Mouse (Mus musculus): ENCODE data around the gene Slc35e3. TPM values are rescaled to one million over a fixed set of nuclear protein-coding genes. Genes with fewer than 3 reads are reported as not detected.

Gene Slc35e3
- polyA plus RNA-seq, 1 experiment from 2014 or later, result 26.9 TPM

DNA sequence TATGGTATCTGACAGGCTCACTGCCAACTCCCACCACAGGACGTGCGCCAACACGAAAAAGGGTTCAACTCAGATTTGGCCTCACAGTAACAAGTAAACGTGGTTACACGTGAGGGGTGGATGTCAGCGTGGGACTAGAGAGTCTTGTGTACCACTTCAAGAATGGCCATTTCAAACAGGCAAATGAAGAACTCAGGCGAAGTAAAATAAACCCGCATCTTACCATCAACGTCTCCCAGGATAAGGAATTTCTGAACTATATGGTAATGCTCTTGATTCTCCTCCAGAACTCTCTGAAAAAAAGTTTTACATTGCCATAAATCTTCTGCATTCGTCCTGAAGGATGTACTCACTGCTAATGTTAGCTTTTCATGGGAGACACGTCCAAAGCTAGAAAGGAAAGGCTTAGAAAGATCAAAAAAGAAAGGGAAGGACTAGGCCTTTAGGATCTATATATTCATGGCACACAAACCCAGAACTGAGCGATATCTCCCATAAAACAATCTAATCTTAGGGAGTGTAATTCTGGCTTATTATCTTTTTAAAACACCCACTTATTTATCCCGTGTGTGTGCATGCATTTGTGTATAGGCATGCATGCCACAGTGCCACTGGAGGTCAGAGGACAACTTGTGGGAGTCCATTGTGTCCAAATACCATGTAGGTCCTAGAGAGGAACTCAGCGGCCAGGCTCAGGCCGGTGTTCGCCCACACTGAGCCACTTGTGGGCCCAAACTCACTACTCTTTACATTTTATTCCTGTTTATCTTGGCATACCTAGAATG, 20.1 kb upstream of the Slc35e3 start:
- Histone ChIP-seq H3K36me3 (peaks cover 65% of the 10 kb centered on the region), H3K4me3 (replicated peaks) (no peak overlapping the region), H3K4me1 (no peaks in the 10 kb centered on the region), H3K27ac (replicated peaks) (no peak overlapping the region), H3K9ac (replicated peaks) (no peak overlapping the region), H3K9me3 (replicated peaks) (no peaks in the 10 kb centered on the region), H3K4me2 (no peak overlapping the region), H3K27me3 (replicated peaks) (no peaks in the 10 kb centered on the region)
- 92% methylated on average over 16 of the region's 16 CpGs for whole genome bisulfite sequencing
- ATAC-seq (ENCODE audit: low FRiP score), result no peak

- Histone ChIP-seq H3K9me3 (replicated peaks) (no peaks in the 10 kb centered on the region), H3K9ac (replicated peaks) (no peak overlapping the region), H3K27ac (replicated peaks) (no peak overlapping the region), H3K4me3 (replicated peaks) (no peak overlapping the region), H3K4me1 (no peaks in the 10 kb centered on the region), H3K4me2 (no peak overlapping the region), H3K27me3 (replicated peaks) (no peaks in the 10 kb centered on the region), H3K36me3 (peaks cover 67% of the 10 kb centered on the region)
- ATAC-seq (ENCODE audit: low FRiP score), result no peak
- WGBS, result 95% methylated on average over 11 of the region's 11 CpGs
These were observed 19.1 kb upstream of the Slc35e3 start for GRCm38 (mm10) chr10:117765116-117765894.

- Histone ChIP-seq H3K27ac (replicated peaks) (no peak overlapping the region), H3K4me3 (replicated peaks) (no peak overlapping the region), H3K36me3 (peaks cover 69% of the 10 kb centered on the region), H3K4me1 (no peaks in the 10 kb centered on the region), H3K4me2 (no peak overlapping the region), H3K27me3 (replicated peaks) (no peaks in the 10 kb centered on the region), H3K9me3 (replicated peaks) (no peaks in the 10 kb centered on the region), H3K9ac (replicated peaks) (no peak overlapping the region)
- no peak for ATAC-seq (ENCODE audit: low FRiP score)
- WGBS, result 90% methylated on average over 6 of the region's 6 CpGs
These were observed 18.4 kb upstream of the Slc35e3 start for GRCm38 (mm10) chr10:117764598-117764997.

DNA sequence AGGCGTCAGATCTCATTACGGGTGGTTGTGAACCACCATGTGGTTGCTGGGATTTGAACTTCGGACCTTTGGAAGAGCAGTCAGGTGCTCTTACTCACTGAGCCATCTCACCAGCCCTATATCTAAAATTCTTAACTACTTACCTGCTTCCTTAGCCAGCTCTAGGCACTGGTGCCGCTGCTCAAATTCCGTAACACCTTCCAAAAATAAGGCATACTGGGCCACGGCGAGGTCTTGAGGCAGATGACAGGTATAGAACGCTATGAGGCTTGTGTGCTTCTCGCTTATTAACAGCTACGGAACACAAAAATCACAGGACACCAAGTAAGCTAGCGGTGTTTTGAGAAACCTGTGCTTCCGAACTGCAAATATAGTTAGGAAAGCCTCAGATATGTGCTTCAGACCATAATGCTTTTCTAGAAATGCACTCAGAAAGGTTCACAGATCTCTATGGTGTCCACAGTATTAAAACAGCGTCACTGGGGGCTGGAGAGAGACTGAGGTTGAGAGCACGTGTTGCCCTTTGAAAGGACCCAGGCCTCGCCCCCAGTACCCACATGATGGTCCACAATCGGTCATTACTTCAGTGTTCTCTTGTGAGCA, 17.5 kb upstream of the Slc35e3 start:
- no peak for ATAC-seq (ENCODE audit: low FRiP score)
- no peak overlapping the region for H3K4me3 ChIP-seq (replicated peaks)
- H3K4me2 ChIP-seq, result no peak overlapping the region
- no peaks in the 10 kb centered on the region for H3K9me3 ChIP-seq (replicated peaks)
- H3K27ac ChIP-seq (replicated peaks), result no peak overlapping the region
- peaks cover 76% of the 10 kb centered on the region for H3K36me3 ChIP-seq
- WGBS, result 97% methylated on average over 16 of the region's 16 CpGs
- H3K27me3 ChIP-seq (replicated peaks), result no peaks in the 10 kb centered on the region
- no peaks in the 10 kb centered on the region for H3K4me1 ChIP-seq
- H3K9ac ChIP-seq (replicated peaks), result no peak overlapping the region

DNA sequence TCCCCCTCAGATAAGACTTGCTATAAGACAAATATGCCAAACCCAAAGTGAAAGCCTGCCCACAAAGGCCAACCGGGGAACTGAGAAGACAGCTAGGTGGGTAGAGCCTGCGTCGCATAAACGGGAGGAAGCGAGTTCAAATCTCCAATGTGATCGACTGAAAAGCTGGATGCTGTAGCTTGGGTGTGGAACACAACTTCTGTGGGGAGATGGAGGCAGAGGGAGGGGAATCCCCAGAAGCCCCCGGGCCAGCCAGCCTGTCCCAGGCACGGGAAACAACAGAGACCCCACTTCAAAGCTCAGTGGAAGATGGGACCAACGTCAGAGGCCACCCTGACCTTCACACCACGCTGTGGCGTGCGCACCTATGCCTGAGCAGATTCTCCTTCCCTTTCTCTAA, 16.8 kb upstream of the Slc35e3 start:
- no peak for ATAC-seq (ENCODE audit: low FRiP score)
- H3K36me3 ChIP-seq, result peaks cover 77% of the 10 kb centered on the region
- no peak overlapping the region for H3K4me2 ChIP-seq
- H3K4me3 ChIP-seq (replicated peaks), result no peak overlapping the region
- WGBS, result 95% methylated on average over 12 of the region's 12 CpGs
- no peaks in the 10 kb centered on the region for H3K27me3 ChIP-seq (replicated peaks)
- H3K27ac ChIP-seq (replicated peaks), result no peak overlapping the region
- H3K4me1 ChIP-seq, result no peaks in the 10 kb centered on the region
- H3K9ac ChIP-seq (replicated peaks), result no peak overlapping the region
- no peaks in the 10 kb centered on the region for H3K9me3 ChIP-seq (replicated peaks)

DNA sequence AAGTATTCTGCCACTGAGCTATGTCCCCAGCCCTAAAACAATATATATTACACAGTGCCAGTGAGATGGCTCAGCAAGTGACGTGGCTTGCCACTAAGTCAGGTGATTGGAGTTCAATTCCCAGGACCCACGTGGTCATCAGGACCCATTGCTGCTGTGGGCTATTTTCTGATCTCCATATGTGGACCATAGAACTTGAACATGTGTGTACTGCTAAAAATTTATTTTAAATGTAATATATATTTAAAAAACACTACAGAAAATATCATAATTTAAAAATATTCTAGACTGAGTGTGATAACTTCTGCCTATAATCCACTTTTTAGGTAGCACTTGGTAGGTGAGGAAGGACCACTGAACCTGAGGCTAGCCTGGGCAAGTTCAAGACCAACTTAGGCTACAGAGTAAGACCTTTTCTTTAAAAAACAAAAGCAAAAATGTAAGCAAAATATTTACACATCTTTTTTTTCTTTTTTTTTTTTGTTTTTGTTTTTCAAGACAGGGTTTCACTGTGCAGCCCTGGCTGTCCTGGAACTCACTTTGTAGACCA, 16.2 kb upstream of the Slc35e3 start:
- H3K36me3 ChIP-seq, result peaks cover 82% of the 10 kb centered on the region
- H3K27me3 ChIP-seq (replicated peaks), result no peaks in the 10 kb centered on the region
- no peaks in the 10 kb centered on the region for H3K9me3 ChIP-seq (replicated peaks)
- WGBS, result 96% methylated on average over 2 of the region's 2 CpGs
- H3K27ac ChIP-seq (replicated peaks), result no peak overlapping the region
- H3K4me2 ChIP-seq, result no peak overlapping the region
- H3K9ac ChIP-seq (replicated peaks), result no peak overlapping the region
- H3K4me3 ChIP-seq (replicated peaks), result no peak overlapping the region
- no peak for ATAC-seq (ENCODE audit: low FRiP score)
- H3K4me1 ChIP-seq, result no peaks in the 10 kb centered on the region

DNA sequence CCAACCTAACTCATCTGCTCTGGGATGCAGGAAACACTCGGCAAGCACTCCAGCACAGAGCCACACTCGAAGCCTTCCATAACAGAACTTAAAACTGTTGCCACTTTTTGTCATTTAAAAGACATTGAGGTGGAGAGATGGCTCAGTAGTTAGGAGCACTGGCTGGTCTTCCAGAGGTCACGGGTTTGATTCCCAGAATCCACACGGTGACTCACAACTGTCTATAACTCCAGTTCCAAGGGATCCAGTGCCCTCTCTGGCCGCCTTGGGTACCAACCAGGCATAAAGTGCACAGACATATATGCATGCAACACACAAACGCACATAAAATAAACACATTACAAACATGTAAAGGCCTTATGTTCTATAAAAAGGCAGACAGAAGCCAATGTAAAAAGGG, 15.4 kb upstream of the Slc35e3 start:
- H3K4me2 ChIP-seq, result no peak overlapping the region
- WGBS, result 95% methylated on average over 6 of the region's 6 CpGs
- H3K4me3 ChIP-seq (replicated peaks), result no peak overlapping the region
- H3K27me3 ChIP-seq (replicated peaks), result no peaks in the 10 kb centered on the region
- peaks cover 85% of the 10 kb centered on the region for H3K36me3 ChIP-seq
- no peak overlapping the region for H3K27ac ChIP-seq (replicated peaks)
- H3K4me1 ChIP-seq, result no peaks in the 10 kb centered on the region
- H3K9ac ChIP-seq (replicated peaks), result no peak overlapping the region
- H3K9me3 ChIP-seq (replicated peaks), result no peaks in the 10 kb centered on the region
- no peak for ATAC-seq (ENCODE audit: low FRiP score)

DNA sequence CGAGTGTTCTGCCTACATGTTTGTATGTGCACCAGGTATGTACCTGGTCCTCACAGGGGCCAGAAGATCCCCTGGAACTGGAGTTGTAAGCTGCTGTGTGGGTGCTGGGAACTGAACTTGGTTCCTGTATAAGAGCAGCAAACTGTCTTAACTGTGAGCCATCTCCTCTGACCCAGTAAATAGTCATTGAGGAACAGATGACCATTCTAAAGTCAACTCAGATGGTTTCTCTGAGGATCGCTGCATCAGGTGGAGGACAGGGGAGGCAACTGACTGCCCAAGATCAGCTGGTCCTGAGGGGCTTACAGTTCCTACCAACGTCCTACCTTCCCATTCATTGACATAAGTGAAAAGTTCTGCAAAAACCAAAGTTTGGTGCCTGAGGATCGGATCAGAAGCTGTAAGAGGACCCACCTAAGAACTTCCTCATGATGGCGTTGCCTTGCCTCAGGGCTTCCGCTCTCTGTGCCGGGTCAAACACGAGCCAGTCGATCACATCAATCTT, 14.7 kb upstream of the Slc35e3 start:
- Histone ChIP-seq H3K4me2 (no peak overlapping the region), H3K4me1 (no peaks in the 10 kb centered on the region), H3K9ac (replicated peaks) (no peak overlapping the region), H3K4me3 (replicated peaks) (no peak overlapping the region), H3K9me3 (replicated peaks) (no peaks in the 10 kb centered on the region), H3K27me3 (replicated peaks) (no peaks in the 10 kb centered on the region), H3K27ac (replicated peaks) (no peak overlapping the region), H3K36me3 (peaks cover 86% of the 10 kb centered on the region)
- ATAC-seq (ENCODE audit: low FRiP score), result no peak
- whole genome bisulfite sequencing, result 94% methylated on average over 9 of the region's 9 CpGs

DNA sequence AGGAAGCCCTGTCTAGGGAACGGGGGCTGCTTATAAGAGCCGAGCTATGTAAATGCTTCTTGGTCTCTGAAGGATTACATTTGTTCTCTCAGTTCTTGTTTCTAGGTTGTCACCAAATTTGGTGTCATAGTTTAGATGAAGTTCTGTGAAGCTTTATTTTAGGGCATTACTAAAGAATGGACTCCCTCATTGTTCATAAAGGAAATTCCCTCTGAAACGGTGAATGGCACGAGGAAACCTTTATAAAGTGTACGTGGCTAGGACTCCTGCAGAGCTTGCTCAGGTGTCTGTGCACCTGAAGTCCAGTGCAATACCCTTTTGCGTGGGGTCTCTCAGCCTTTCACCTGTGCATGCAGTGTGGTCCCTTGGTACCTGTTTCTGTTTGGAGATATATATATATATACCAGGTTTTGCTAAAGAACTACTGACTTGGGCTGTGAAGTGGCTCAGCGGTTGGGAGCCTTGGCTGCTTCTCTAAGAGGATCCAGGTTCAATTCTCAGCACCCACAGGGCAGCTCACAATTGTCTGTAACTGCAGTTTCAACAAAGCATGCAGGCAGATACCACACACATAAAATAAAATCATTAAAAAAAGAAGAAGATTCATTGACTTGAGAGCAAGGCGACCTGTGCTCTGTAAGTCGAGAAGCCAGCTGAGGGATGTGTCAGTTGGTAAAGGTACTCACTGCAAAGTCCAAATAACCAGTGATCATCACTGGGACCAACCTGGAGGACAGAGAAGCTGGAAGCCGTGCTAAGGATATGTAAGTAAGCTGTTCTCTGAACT, 13.9 kb upstream of the Slc35e3 start:
- WGBS, result 94% methylated on average over 10 of the region's 10 CpGs

DNA sequence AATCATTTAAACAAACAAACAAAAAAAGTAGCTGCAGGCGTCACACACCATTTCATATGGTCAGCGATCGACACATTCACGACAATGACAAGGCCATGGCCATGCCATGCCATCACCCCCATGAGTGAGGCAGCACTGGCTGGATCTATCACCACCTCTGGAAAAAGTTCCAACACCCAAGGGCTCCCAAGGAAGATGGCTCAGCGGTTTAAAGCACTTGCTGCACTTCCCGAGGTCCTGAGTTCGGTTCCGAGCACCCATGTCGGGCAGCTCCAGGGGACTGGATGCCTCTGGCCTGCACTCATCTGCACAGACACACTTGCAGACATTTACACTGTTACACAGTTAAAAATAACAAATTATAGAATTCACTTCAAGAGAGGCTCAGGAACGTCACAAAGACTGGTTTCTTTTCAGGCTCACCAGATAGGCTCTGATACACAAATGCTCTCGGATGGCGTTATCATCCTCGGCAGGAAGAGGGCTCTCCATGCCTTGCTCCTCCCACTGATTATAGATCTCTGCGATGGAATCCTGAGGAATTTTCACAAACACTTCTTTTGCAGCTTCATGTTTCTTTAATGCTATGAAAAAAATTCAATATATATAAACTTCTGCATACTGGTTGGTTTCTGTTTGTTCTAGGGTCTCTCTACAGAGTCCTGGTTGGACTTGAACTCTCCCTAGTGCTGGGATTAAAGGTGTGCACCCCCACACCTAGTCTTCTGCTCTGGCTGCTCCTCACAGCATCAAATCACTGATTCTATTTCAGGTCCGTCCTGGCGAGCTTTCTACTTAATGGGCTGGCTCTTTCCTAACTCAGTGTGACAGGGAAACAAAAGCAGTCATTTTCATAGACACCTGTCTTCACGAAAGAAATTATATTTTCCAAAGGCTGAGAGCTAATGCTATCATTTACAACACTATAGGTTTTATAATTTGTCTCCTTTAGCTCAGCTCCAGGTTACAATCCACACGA, 12.9 kb upstream of the Slc35e3 start:
- Histone ChIP-seq H3K36me3 (peaks cover 89% of the 10 kb centered on the region), H3K9ac (replicated peaks) (no peak overlapping the region), H3K9me3 (replicated peaks) (no peaks in the 10 kb centered on the region), H3K4me1 (no peaks in the 10 kb centered on the region), H3K4me3 (replicated peaks) (no peak overlapping the region), H3K27ac (replicated peaks) (no peak overlapping the region), H3K4me2 (no peak overlapping the region), H3K27me3 (replicated peaks) (no peaks in the 10 kb centered on the region)
- WGBS, result 93% methylated on average over 18 of the region's 18 CpGs
- no peak for ATAC-seq (ENCODE audit: low FRiP score)

More for the DNA sequence above, 13.9 kb upstream of the Slc35e3 start:
- Histone ChIP-seq H3K4me3 (replicated peaks) (no peak overlapping the region), H3K27me3 (replicated peaks) (no peaks in the 10 kb centered on the region), H3K9me3 (replicated peaks) (no peaks in the 10 kb centered on the region), H3K4me2 (no peak overlapping the region), H3K4me1 (no peaks in the 10 kb centered on the region), H3K9ac (replicated peaks) (no peak overlapping the region), H3K27ac (replicated peaks) (no peak overlapping the region), H3K36me3 (peaks cover 86% of the 10 kb centered on the region)
- ATAC-seq (ENCODE audit: low FRiP score), result no peak
